Mouse (Mus musculus) kidney, adult 2 months (tissue): ENCODE measurements around the gene Olfr1284. TPM values are rescaled to one million over a fixed set of nuclear protein-coding genes. Genes with fewer than 3 reads are reported as not detected.
"Not testable (repeated sequence)": the region's sequence is repeated elsewhere in the genome, so short reads cannot be mapped to it uniquely, and the experiment has no call there.

Experiments
- DNase-seq: peaks from one replicate; pipeline ENCODE4 v3.0.0; 2021
- H3K27ac ChIP-seq: fragments of 200-500 bp; 2 replicates; pipeline ENCODE4 v1.5.1; 2012; ENCODE audit warnings: low read depth, low read length, control low read depth, inconsistent platforms; ENCODE audit not compliant: insufficient read depth
- H3K27me3 ChIP-seq: fragments of 200-500 bp; replicated peaks from 2 replicates; pipeline ENCODE4 v1.6.1; 2012; ENCODE audit warnings: mild to moderate bottlenecking, moderate library complexity, low read length, inconsistent platforms; ENCODE audit not compliant: control insufficient read depth, insufficient read depth
- H3K36me3 ChIP-seq: fragments of 200-500 bp; 2 replicates; pipeline ENCODE4 v1.6.1; 2012; ENCODE audit warnings: mild to moderate bottlenecking, moderate library complexity, low read length, inconsistent platforms; ENCODE audit not compliant: control insufficient read depth, insufficient read depth
- H3K4me1 ChIP-seq: fragments of 200-500 bp; 2 replicates; pipeline ENCODE4 v1.6.1; 2011; ENCODE audit warnings: low read length; ENCODE audit not compliant: control insufficient read depth, insufficient read depth
- H3K4me3 ChIP-seq: fragments of 200-500 bp; 2 replicates; pipeline ENCODE4 v1.5.1; 2011; ENCODE audit warnings: mild to moderate bottlenecking, low read depth, low read length, control low read depth; ENCODE audit not compliant: insufficient read depth
- CTCF ChIP-seq: fragments of 200-500 bp; conservative IDR thresholded peaks from 2 replicates; pipeline ENCODE4 v1.5.1; 2011; ENCODE audit warnings: low read depth, mild to moderate bottlenecking, control low read depth, low read length, moderate library complexity, mixed read lengths; ENCODE audit not compliant: insufficient read depth, insufficient read length
- POLR2A ChIP-seq: fragments of 200-500 bp; IDR thresholded peaks from one replicate; pipeline ENCODE4 v1.6.1; 2011; ENCODE audit warnings: low read depth, low read length, control low read depth
- WGBS: fragments of 180-500 bp; shearing (Covaris S2); methylation state at CpG from one replicate; pipeline ENCODE4 v1.1.7; 2018; 5-methylcytosine and 5-hydroxymethylcytosine counted together
- polyA plus RNA-seq: library from polyadenylated mRNA; depleted of rRNA; stranded (reverse); fragments of >200 nt; gene quantifications from 2 replicates; pipeline ENCODE4 v1.2.3, GENCODE M21; 2012; rRNA removed

Gene Olfr1284
- not detected in 2 replicates for polyA plus RNA-seq

DNA sequence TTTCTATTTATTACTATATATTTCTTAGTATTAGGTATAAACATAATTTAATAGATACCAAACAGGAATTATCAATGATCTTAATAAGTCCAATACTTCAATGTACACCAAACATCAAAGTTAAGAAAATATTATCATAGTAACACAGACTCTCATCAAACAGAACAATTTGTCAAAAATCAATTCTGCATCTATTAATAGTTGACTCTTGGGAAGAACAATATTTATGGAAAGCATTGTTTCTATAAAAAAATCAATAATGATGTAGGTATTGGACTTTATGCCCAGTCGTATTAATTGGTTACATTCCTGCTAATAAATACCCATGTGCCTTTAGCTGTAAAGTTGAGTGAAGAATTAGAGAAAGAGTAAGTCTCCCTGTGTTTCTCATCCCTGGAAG lies at the start of gene Olfr1284:
Gene Olfr1284 (plus strand): TSS at position 301 of the 400 bp plus-strand sequence.
- H3K36me3 ChIP-seq = no peaks in the 10 kb centered on the region
- H3K4me1 ChIP-seq = no peaks in the 10 kb centered on the region
- no peaks in the 10 kb centered on the region for H3K27me3 ChIP-seq
- WGBS = 86% methylated on average over 1 of the region's 1 CpGs
- H3K27ac ChIP-seq = no peak within 1 kb of the TSS
- H3K4me3 ChIP-seq = no peak within 1 kb of the TSS
- no peak for DNase-seq
- no peak for TF ChIP-seq CTCF
- TF ChIP-seq POLR2A = no peak

DNA sequence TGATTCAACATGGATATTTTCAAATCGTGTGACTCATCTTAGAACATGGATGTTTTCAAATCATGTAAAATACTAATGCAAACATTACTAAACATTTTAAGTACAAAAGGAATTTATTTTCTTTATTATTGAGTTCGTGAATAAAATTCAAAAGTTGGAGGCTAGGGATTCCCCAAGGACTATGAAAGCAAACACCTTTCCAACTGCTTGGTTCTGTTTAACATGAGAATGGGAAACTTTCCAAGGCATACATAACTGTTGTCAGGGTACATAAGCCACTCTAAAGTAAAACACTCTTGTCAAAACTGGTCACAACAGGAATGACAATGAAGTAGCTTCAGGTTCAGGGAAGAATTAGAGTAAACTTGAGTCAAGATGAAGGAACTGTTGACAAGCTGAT lies 49.1 kb upstream of the Olfr1284 start, which contains the start of gene Olfr1281:
Gene Olfr1281 (plus strand): TSS at position 301 of the 400 bp plus-strand sequence.
- no peak for TF ChIP-seq POLR2A
- TF ChIP-seq CTCF = no peak
- no peaks in the 10 kb centered on the region for H3K27me3 ChIP-seq

DNA sequence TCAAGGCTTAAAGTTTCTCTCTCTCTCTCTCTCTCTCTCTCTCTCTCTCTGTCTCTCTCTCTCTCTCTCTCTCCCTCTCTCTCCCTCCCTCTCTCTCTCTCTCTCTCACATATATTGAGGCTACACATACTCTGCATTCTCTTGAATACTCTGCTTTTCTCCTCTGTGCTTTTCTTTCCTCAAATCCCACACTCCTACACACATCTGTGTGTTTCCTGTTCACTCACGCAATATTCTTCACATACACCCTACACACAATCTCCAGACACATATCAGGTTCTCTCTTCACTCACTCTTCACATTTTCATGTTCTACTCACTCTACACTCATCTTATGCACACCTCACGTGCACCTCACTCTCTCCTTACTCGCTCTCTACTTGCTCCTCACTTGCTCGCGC lies 41.6 kb upstream of the Olfr1284 start:
- not testable (repeated sequence) for H3K4me3 ChIP-seq, H3K36me3 ChIP-seq, DNase-seq, H3K4me1 ChIP-seq, H3K27ac ChIP-seq, H3K27me3 ChIP-seq
- WGBS = 84% methylated on average over 5 of the region's 5 CpGs

More for the DNA sequence above, 49.1 kb upstream of the Olfr1284 start, which contains the start of gene Olfr1281:
- no peaks in the 10 kb centered on the region for H3K4me1 ChIP-seq
- no peak within 1 kb of the TSS for H3K4me3 ChIP-seq
- no peak within 1 kb of the TSS for H3K27ac ChIP-seq
- DNase-seq = no peak
- 62% methylated on average over 2 of the region's 2 CpGs for WGBS
- no peaks in the 10 kb centered on the region for H3K36me3 ChIP-seq

DNA sequence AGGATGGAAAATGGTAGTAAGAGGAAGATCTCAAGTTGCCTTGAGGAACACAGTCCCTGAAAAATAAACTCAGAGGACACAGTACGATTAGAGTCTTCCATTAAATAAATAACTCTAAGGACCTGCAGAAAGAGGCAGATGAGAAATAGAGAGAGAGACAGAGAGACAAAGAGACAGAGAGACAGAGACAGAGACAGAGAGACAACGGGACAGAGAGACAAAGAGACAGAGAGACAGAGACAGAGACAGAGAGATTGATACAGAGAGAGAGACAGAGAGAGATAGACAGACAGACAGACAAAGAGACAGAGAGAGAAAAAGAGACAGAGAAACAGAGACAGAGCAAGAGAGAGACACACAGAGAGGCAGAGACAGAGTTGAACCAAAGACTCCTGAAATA lies 39.3 kb upstream of the Olfr1284 start, which contains the start of gene Olfr1282:
Gene Olfr1282 (minus strand): TSS at position 101 of the 400 bp plus-strand sequence.
- WGBS = 74% methylated on average over 2 of the region's 2 CpGs

DNA sequence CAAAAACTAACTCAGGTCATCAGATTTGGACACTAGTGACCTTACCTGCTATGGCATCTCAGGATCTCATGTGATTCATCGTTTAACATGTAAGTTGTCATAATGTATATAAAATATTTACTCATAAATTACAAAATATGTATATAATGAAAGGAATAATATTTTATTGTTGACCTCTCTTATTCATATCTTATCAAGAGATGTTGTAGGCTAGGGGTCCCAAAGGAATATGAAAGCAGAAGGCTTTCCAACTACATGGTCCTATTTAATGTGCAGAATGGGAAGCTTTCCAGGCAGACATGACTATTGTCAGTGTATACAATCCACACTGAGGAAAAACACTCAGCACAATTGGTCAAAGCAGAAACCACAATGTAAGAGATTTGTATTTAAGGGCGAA lies 8.8 kb upstream of the Olfr1284 start, which contains the start of gene Olfr1283:
Gene Olfr1283 (plus strand): TSS at position 301 of the 400 bp plus-strand sequence.
- WGBS = 64% methylated on average over 2 of the region's 2 CpGs
- H3K4me1 ChIP-seq = no peaks in the 10 kb centered on the region
- TF ChIP-seq POLR2A = no peak
- TF ChIP-seq CTCF = no peak
- no peaks in the 10 kb centered on the region for H3K27me3 ChIP-seq
- no peaks in the 10 kb centered on the region for H3K36me3 ChIP-seq
- DNase-seq = no peak
- no peak within 1 kb of the TSS for H3K4me3 ChIP-seq
- no peak within 1 kb of the TSS for H3K27ac ChIP-seq

More for the DNA sequence above, 39.3 kb upstream of the Olfr1284 start, which contains the start of gene Olfr1282:
- Histone ChIP-seq H3K4me3 (no peak within 1 kb of the TSS), H3K27me3 (no peaks in the 10 kb centered on the region), H3K4me1 (no peaks in the 10 kb centered on the region), H3K36me3 (no peaks in the 10 kb centered on the region), H3K27ac (no peak within 1 kb of the TSS)
- TF ChIP-seq POLR2A (no peak), CTCF (no peak)
- DNase-seq = no peak

DNA sequence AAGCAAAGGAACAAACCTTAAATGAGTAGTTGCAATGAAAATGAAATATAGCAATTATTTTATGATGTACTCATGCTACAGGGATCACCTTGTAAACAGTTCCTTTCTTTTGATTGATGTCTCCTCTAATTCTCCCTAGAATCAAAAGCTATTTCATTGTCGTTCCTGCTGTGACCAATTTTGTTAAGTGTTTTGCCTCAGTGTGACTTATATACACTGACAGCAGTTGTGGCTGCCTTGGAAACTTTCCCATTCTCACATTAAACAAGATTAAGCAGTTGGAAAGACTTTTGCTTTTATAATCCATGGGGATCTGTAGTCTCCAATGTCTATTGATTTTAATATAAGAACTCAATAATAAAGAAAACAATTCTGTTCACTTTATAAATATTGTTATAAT lies 47.6 kb downstream of the Olfr1284 start, which contains the start of gene Olfr1286:
Gene Olfr1286 (minus strand): TSS at position 185 of the 400 bp plus-strand sequence.
- 73% methylated on average over 1 of the region's 1 CpGs for WGBS
- no peaks in the 10 kb centered on the region for H3K27me3 ChIP-seq
- H3K4me1 ChIP-seq = no peaks in the 10 kb centered on the region
- no peak within 1 kb of the TSS for H3K27ac ChIP-seq
- H3K36me3 ChIP-seq = no peaks in the 10 kb centered on the region
- H3K4me3 ChIP-seq = no peak within 1 kb of the TSS
- no peak for TF ChIP-seq POLR2A
- no peak for DNase-seq

Other genes with a start within 250 kb of the Olfr1284 start
- not detected in 2 replicates for gene Gm15130, start 222.6 kb upstream of the Olfr1284 start, polyA plus RNA-seq
- not detected in 2 replicates for gene 4930430A15Rik, start 145.9 kb upstream of the Olfr1284 start, polyA plus RNA-seq
- not detected in 2 replicates for gene Olfr1275, start 140.2 kb upstream of the Olfr1284 start, polyA plus RNA-seq
- not detected in 2 replicates for gene Olfr1276, start 121.0 kb upstream of the Olfr1284 start, polyA plus RNA-seq
- gene Olfr1277, start 101.4 kb upstream of the Olfr1284 start, polyA plus RNA-seq = not detected in 2 replicates
- gene Olfr1278, start 85.4 kb upstream of the Olfr1284 start, polyA plus RNA-seq = not detected in 2 replicates
- gene Olfr1279, start 74.9 kb upstream of the Olfr1284 start, polyA plus RNA-seq = not detected in 2 replicates
- gene Olfr1280, start 61.5 kb upstream of the Olfr1284 start, polyA plus RNA-seq = not detected in 2 replicates
- gene Olfr1281, start 49.0 kb upstream of the Olfr1284 start, polyA plus RNA-seq = not detected in 2 replicates
- not detected in 2 replicates for gene Olfr1282, start 39.4 kb upstream of the Olfr1284 start, polyA plus RNA-seq
- not detected in 2 replicates for gene Olfr1283, start 8.7 kb upstream of the Olfr1284 start, polyA plus RNA-seq
- gene Olfr1286, start 47.6 kb downstream of the Olfr1284 start, polyA plus RNA-seq = not detected in 2 replicates
- gene Olfr1287, start 73.6 kb downstream of the Olfr1284 start, polyA plus RNA-seq = not detected in 2 replicates
- gene Olfr1288, start 98.6 kb downstream of the Olfr1284 start, polyA plus RNA-seq = not detected in 2 replicates
- not detected in 2 replicates for gene Olfr1289, start 105.3 kb downstream of the Olfr1284 start, polyA plus RNA-seq
- not detected in 2 replicates for gene Olfr1290, start 118.3 kb downstream of the Olfr1284 start, polyA plus RNA-seq
- gene Olfr1291-ps1, start 121.7 kb downstream of the Olfr1284 start, polyA plus RNA-seq = not detected in 2 replicates
- not detected in 2 replicates for gene Olfr1293-ps, start 149.7 kb downstream of the Olfr1284 start, polyA plus RNA-seq
- not detected in 2 replicates for gene Olfr1294, start 164.8 kb downstream of the Olfr1284 start, polyA plus RNA-seq
- gene Olfr1295, start 194.2 kb downstream of the Olfr1284 start, polyA plus RNA-seq = not detected in 2 replicates